Mouse (Mus musculus): ENCODE data around the gene Adam15.

Adam15 gene

DNA sequence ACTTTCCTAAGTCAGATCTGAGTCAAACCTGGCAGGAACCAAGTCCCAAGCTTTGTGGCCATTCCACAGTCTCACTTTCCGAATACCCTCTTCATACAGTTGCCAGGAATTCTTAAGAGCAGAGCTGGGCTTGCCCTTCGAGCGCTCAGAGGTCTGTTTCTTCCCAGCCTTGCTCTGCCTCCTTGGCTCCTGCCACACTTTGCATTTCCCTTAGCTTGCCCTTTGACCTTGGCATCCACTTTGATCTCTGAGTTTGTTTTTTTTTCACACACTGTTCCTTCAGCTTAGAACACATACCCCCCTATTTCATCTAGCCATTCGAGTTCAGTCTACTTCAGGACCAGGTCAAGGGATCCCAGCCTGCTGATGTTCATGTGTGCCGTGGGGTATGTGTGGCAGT lies 1.5 kb upstream of the Adam15 start:
- DNase-seq: peak in 1 of 2 experiments; percentile 8

DNA sequence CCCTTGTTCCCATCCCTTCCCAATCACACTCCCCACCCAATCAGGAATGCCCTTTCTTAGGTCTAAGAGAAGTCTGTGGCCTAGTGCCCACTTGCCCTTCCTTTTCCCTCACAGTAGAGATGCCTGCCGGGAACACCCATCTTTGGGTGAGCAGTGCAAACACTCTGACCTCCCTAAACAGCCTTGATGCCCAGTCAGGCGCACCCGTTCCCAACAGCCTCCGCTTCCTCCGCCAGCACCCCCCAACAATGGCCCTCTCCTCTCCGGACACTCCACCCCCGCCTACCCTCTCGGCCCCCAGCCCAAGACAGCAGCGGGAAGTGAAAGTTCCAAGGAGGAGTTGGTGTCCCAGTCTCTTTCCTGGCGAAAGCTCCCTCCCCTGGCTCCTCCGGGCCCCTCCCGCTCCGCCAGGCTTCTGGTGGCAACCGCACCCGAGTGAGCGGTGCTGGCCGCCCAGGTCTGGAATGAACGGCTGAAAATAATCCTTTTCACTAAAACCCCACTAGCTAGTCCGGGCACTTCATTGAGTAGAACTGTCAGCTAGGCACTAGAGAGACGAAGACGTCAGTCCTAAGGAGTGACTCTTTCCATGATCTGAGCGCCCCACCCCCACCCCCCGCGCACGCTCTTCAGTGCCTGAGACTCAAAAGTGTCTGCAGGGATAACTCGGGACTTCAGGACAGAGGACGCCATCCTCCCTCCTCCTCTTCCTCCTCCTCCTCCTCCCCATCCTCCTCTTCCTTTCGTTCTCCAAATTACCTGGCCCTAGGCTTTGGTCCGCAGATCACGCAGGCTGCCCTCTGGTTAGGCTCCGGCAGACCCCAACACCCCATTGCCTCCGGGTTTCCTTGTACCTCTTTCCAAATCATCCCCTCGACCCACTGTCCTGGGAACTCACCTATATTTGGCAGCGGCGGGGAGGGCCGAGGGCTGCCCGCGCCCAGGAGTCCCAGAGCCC lies 606 bp downstream of the Adam15 start:
- DNase-seq: peak; percentile 51 to 57

DNA sequence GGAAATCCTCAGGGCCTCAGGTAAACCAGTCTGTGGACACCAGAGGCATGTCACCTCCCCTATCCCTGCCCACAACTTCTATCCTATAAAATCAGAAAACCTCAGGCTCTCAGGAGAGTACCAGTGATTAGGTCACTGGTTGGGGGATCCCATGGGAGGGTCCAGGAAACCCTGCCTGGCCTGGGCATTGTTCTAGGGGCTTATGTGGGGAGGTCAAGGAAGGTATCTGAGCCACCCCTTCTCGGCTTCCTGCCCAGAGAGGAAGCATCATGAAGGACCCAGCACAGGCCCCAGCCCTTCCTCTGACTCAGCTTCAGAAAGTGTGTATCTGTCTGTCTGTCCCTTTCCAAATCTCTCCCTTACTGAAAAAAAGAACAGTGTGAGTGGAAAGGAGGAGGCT lies 1.9 kb downstream of the Adam15 start:
- no peak for DNase-seq

DNA sequence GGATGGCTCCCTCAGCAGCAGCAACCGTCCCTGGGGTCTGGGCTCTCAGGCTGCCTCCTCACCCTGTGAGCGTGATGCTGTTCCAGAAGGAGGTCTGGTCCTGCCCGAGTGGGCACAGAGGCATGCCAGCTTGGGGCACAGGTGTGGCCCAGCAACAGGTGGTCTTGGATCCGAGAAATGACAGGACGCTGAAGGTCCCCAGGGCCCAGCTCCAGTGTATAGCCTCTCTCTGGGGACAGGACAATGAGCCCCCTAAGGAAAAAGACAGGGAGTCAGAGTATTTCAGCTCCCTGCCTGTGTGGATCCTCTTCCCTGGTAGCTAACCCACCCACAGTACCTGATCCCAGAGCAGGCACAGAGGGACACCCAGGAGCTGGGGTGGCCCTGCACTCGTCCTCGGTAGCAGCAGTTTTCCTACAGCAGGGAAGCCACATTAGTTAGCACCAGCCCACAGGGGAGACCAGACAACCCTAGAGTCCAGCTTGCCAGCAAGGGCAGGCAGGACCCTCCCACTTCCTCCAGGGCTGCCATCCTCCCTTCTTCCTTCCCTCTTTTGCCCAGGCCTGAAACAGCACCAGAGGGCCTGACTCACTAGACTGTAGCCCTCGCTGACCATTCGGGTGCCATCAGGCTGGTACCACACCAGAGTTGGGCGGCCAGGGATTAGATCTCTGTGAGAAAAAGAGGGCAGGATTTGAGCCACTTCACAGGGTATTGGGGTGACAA lies 2.8 kb downstream of the Adam15 start:
- peak in 1 of 2 experiments; percentile 13 for DNase-seq

DNA sequence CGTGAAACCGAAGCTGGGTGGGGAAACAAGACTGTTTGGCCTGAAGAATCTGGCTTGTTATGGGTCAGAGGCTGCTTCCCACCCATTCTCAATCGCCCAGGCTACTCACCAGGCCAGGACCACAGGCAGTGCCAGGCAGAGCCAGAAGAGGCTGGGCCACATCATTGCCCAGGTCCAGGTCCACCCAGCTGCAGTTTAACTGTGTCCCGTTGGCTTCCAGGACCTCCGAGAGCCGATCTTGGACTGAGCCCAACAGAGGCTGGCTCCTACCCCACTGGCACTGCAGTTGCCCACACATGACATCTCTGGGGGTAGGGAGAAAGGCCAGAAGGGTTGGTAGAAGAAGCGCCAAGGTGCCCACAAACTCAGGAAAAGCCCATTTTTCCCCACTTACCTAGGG lies 6.5 kb downstream of the Adam15 start:
- peak; percentile 50 to 66 for DNase-seq

DNA sequence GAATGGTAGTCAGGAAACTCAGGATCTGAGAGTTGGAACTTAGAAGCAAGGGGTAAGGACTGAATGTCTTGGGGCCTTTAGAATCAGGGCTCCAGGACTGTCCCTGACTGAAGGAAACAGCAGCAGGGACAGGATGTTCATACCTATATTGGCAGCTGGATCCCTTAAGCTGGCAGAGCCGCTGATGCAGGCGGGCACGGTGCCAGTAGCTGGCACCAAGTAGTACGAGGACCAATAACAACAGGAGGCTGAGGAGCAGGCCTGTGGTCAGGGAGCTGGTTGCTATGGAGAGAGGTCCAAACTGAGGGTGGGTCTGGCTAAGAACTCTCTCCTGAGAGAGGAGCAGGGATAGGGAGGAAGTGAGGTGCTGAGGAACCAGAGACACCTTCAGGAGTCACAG lies 8.0 kb downstream of the Adam15 start:
- DNase-seq: peak in 1 of 2 experiments; percentile 20

DNA sequence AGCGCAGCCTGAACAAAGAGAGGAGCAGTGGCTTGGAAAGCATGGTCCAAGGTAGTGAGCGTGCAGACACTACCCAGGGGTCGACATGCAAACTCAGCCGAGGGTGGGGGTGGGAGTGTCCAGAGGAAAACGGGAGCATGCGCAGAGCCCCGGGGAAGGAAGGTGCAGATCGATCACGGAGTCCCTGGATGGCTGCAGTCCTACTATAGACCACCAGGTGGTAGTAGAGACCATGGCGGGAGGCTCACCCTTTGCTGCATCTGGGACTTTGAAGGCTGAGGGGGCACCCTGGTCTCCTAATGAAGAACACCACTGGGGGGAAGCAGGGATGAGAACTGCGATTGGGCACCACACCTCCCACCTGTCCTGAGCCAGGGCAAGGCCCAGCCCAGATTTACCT lies 9.3 kb downstream of the Adam15 start:
- peak; percentile 95 for DNase-seq

DNA sequence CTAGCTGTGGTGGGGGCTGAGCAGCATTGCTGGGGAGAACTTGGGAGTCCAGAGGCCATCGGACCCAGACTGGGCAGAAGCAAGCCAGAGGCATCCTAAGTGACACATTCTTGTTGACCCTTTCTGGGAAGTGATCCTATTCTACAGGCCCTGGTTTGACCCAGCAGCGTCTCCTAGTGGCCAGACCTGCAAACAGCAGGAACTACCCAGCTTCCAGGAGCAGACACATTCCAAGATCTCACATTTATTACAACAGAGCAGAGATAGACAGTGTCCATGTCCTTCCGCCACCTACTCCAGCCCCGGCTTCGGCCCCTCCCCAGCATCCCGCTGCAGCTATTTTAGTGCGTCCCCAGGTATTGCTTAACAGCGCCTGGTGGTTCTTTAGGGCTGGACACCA lies 10.4 kb downstream of the Adam15 start:
- peak; percentile 82 to 87 for DNase-seq

DNA sequence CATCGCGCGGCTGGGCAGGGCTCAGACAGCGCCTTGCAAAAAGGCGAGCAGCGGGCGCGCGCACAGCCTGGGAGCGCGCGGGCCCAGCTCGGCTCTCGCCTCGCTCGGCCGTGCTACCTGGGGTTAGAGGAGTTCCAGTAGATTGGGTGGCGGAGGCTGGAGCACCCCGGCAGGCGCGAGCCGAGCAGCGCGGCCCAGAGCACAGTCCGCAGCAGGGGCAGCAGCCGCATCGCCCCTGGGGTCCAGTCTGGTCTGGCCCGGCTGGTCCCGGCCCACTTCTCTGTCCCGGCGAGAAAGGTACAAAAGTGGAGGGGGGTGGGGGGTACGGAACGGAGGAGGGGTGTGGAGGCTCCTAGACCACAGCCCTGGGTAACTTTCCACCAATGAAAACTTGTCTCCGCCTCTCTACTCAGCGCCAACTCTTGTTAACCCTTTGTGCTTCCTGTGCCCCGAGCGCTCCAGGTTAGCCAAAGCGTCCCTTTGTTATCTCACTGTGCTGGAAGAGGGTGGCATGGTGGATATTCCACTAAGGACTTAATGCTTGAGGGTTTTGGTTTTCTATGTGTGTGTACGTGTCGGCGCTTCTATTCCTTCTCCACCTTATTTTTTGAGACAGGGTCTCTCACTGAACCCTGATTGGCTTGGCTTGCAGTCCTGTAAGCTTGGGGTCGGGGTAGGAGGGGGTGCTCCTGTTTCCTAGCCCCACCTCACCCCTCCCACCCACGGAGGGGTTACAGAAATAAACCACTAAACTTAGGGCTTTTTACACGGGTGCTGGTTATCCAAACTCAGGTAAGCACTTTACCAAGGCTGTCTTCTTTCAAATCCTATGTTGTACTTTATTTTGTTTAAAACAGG lies 11.8 kb downstream of the Adam15 start, which contains the start of gene Efna4:
Gene Efna4 (minus strand): TSS at position 308 of the 858 bp plus-strand sequence.
- DNase-seq: peak; percentile 68 to 72

DNA sequence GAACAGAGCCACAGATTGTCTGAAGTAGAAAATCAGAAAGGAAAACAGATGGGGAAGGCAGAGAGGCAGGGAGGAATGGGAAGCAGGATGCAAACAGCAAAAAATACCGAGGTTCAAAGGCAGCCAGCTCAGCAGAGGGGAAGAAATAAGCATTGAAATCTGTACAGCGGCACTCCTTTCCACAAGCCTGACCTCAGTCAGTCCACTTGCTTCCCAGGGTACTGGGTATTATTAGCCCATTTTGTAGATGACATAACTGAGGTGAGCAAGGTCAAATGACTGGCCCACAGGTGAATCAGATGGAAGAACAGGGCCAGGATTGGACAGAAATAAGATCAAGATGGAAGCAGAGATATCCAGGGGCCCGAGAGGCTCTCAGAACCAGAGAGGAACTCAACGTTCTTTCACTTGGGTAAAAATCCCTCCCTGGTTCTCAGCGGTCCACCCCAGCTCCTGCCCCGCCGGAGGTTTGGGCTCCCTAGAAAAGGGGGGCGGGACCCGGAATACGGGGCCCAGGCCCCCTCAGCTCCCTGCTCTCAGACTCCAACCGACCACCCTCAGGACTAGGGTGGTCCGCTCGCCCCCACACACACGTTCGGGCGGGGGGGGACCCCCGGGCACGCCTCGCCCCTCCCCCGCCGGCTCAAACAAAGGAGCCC lies 12.6 kb downstream of the Adam15 start:
- DNase-seq: no peak

DNA sequence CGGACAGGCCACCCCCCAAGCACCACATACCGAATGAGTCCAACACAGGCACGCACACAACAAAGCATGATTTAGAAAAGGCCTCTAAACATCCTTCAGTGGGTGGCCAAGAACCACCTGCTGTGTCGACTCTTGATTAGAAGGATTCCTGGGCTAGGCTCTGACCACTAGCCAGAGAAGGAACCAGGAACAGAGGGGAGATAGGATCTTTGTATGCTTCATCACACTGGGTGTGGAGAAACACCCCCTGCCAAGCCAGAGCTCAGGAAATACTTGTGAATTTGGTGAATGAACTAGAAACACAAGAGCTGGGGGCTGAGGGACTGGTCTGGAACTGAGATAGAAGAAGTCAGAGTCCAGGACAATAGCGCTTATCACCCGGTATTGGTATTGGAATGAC lies 13.3 kb downstream of the Adam15 start:
- DNase-seq: peak in 1 of 2 experiments; percentile 19

DNA sequence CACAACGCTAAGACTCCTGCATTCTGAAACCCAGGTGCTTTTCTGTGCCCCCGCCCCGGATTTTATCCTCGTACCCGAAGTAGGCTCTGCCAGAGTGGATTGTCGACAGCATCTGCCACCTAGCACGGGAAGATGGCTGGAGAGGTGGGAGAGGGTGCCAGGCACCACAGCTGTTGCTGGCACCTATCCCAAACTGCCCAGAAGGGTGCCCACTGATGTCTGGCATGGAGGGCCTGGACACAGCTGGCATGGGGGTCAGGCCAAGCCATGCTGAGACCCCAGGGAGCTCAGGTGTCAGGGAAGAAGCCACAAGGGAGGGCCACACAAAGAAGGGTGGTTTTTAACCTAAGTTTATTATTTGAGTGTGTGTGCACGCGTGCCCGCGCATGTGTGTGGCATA lies 16.7 kb downstream of the Adam15 start:
- DNase-seq: peak; percentile 83 to 86

DNA sequence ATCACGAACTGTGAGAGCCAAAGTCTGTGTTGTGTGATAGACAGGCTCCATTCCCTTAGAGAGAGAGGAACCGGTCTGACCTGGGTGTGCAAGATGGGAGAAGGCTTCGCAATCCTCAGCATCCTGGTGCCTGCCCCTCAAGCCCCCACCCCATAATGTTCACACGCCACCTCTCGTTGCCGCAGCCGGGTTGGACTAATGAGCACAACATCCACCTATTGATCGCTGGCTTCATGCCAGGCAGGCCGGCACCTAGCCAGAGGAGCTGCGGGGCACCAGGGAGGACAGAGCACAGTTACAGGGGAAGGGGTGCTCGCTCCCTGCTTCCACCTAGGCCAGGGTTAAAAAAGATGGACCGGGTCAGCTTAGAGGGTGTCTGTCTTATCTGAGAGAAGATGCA lies 17.3 kb downstream of the Adam15 start:
- DNase-seq: peak; percentile 73 to 77

DNA sequence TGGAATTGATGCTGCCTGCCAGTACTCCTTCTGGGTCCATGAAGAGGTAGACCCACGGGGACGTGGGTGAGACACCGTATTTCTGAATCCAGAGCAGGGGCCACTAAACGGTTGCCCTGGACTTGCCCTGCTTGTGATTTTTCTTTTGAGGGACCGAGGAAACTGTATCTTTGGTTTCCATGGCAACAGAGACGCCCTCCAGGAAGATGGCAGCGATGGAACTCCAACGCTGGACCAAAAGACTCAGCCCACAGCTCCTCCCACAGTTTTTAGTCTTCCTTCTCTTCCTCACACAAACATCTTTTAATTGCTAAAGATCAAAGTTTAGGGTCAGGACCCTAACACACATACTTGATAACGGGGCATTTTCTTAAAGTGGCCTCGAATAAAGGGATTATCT lies 17.8 kb downstream of the Adam15 start:
- peak; percentile 25 to 45 for DNase-seq

DNA sequence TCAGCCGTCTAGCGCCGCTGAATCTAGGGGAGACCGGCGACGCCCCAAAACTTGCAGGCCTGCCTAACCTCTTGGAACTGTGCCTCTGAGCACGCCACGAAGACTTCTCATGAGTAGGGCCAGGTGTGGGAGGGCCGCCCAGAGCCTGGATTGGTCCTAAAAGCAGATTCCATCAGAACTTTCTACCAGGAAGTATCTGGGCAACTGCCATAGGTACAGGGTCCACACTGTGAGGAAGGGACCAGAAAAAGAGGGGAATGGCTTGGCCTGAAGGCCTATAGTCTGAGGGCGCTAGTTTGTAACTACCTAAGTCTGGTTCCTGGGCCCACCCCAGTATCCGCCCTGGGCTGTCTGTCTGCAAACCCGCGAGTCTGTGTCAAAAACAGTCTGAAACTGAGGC lies 18.2 kb downstream of the Adam15 start:
- DNase-seq: peak; percentile 19 to 21

DNA sequence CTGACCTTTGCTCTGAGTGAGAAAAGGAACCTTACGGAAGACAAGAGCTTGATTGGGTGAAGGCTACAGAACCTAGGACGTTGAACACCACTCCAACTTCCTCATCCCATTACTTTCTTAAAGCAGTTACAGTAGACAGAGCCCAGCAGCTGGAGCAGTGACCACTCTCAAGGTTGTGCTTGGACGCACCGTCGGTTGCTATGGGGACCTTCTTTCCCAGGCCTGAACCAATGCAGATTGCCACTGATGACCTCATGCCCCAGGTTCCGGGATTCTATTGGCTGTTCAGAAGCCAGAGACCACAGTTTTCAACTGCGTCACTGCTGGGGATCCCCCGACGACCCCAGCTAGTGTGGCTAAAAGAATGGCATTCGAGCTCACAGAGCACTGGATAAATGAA lies 18.8 kb downstream of the Adam15 start:
- peak; percentile 56 for DNase-seq

DNA sequence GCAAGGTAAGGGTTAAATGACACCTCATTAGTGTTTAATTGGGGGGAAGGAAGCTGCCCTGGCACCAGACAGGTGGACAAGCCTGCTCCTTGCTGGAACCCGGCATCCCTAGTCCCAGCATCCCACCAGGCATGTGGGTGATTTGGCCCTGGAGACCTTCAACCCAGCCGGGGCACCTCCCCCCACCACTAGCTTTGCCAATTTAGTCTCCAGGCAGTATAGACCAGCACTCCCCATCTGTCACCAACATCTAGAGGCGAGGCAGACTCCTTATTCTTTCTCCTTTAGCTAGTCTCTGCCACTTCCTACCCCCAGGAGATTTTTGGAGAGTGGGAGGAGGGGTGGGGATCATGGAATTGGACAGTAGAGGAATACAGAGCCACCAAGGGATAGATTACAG lies 19.4 kb downstream of the Adam15 start:
- peak; percentile 53 to 75 for DNase-seq

DNA sequence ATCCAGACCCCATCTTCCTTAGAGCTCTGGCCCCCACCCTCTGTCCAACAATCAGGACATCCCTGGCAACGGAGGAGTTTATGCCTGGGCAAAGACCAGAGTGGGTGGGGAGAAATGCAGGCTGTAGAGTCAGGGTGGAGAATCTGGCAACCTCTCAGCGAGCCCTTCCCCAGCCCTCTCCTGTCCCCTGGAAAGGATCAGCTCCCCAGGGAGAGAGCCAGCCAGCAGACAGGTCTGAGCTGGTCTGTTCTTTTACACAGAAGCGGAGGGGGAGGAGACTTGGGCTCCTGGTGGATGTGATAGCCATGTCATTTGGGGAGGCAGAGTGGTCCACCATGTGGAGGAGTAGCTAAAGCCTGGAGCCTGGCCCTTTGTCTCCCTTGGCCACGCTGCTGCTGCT lies 21.2 kb downstream of the Adam15 start:
- peak; percentile 28 to 51 for DNase-seq

DNA sequence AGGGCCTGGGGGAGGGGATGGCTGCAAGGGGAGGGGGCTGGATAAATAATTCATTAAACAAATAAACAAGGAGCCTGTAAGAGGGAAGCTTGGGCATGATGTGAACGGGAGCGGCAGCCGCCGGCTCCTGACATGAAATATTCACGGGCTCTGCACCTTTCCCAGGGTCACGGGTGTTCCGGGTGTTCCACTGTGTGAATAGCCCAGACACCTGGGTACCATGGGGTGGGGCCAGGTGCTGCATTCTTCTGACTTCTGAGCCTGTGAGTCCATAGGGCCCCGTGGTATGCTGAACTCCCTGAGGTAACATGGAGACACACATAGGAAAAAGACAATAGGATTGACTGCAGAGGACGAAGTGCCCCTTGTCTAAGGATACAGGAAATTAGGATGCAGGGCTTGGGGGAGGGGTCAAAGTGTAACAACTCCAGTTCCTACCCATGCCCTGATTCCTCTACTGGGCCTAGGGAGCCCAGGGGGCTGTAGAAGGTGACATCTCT lies 22.4 kb downstream of the Adam15 start:
- DNase-seq: no peak

DNA sequence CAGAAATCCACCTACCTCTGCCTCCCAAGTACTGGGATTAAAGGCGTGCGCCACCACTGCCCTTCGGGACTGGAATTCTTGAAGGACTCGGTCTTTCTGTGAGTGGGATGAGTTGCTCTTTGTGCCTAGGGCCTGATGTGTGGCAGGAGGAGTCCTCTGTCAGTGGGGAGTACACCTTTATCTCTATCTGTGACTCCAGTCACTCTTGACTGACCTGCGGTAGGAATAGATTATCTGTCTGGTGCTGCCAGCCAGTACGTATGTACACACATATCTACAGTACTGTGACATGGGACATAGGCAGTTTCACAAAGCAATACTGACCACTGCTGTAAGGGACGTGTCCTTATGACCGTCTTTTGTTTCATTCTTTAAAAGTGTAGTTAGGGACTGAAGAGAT lies 23.9 kb downstream of the Adam15 start:
- DNase-seq: no peak

DNA sequence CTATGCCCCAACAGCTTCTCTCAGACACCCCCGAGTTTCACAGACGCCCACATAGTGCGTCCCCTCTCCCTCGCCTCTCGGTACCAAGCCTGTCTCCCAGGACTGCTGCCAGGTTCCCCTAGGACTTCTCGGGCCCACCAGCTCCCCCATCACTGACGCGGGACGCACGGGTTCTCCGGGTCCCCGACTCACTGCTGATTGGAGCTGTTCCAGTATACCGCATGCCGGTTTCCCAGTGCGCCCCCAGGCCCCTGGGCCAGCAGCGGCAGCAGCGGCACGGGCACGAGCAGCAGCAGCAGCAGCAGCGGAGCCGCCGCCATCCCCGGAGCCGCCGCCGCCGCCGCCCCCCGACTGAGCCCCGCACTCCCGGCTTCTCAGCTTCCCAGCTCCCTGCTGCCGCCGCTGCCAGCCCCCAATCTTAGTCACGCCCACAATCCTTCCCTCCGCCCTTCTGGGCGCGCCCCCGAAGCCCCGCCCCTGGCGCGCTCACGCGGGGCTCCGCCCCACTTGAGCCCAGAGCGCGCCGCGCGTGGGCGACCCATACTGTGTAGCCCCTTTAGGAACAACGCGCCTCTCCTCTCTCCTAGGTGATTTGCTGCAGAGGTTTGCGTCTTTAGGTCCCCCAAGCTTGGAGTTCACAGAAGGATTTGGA lies 27.2 kb downstream of the Adam15 start, which contains the start of gene Efna3:
Gene Efna3 (minus strand): TSS at position 452 of the 652 bp plus-strand sequence.
- peak; percentile 78 to 81 for DNase-seq

All from cerebellum, postnatal 10 days (tissue).